Mouse (Mus musculus) heart, postnatal 36 days (tissue): ENCODE data around the gene Il1rl2. TPM values are rescaled to one million over a fixed set of nuclear protein-coding genes. Genes with fewer than 3 reads are reported as not detected.
A peak's percentile ranks its signal among the peaks of the same experiment; 100 is the strongest.

Experiments used
- DNase-seq, 2 experiments: peaks; one replicate each; pipeline ENCODE4 v3.0.0; 2021 to 2022
- intact Hi-C: fragments of 180-260 bp; cut with DNase I; formaldehyde crosslinking; loops from one replicate; pipeline ENCODE4 v1.15.1; 2025
- total RNA-seq, 2 experiments: library from RNA; stranded (reverse); gene quantifications; 2 replicates each; pipeline ENCODE4 v1.2.3; 2021

Il1rl2 gene
- total RNA-seq, 2 experiments from 2014 or later: 1.8 to 2.4 TPM

DNA sequence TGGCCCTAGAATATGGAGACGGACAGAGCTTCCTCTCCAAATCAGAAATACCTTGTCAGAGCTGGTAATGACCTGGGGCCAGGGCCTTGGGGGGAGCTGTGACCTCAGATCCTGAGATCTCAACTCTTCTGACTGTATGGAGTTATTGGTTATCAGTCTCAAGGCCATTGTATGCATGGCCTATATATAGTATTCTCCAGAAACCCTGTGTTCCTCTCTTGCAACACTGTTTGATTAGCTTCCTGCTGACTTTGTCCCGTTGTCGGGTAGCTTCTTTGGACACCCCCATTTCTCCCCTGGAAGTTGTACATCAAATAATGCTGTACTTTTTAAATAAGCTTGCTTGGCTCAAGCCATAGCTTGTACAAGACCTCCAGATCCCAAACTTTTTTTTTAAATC, 1.9 kb upstream of the Il1rl2 start:
- DNase-seq: no peak
- intact Hi-C loops: no loop called here

DNA sequence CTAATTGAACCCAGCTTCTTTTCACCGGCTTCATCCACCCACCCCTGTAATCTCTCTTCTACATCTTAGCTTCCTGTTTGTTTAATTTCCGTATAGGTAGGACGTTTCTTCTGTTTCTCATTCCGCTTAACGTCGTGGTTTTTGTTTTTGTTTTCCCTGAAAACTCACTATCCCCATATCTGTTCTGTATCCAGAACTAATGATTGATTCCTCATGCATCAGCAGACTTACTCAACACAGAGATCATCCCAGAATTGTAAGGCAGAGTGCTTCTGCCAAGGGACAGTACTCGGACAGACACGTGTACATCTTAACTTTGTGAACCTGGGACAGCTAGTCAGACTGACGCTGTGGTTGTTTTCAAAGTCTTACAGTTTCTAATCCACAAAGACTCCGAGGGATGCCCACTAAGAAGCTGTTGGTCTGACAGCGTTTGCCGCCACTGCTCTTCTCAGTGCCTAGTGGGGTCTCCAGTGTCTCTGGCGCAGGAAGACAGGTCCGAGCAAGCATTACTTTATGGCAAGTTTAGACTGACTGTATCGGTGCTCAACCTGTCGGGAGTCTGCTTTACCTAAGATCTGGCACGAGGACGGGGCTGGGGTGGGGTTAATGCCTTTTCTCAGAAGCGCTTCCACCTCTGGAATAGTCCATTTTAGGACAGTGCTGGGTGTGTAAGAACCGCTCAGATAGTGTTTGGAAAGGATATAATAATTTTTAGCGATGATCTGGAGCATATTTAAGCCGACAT, 719 bp downstream of the Il1rl2 start:
- intact Hi-C loops: no loop called here
- peak in 1 of 2 experiments; percentile 20 for DNase-seq

DNA sequence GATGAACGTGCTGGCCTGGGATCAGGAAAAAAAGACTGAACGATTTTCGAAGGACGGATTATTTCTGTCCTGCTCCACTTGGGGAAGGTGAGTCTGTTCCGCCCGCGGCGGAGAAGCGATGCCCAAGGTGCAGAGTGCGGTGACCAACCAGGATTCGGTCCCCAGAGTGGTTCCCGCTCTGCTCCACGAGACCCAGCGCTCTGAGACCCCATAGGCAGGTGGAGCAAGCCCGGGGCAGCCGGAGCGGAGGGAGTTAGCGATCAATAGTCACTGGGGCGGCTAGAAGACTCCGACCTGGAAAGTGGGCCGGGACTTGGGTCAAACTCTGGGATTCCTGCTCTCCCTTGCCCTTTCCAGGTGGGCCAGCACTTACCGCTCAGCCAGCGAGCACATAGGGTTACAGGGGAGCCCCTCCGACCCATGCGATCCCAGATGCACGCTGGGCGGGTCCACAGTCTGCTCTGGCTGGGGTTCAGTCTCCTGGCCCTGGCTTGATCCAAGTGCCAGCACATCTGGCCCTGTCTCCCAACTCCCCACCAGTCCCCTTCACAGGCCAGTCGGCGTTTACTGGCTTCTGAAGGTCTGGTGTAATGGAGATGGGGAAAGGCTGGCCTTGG, 1.4 kb downstream of the Il1rl2 start:
- intact Hi-C loops: no loop called here
- DNase-seq: no peak

- intact Hi-C loops: no loop called here
- no peak for DNase-seq
These were observed 3.2 kb downstream of the Il1rl2 start for GRCm38 (mm10) chr1:40327604-40328003.

DNA sequence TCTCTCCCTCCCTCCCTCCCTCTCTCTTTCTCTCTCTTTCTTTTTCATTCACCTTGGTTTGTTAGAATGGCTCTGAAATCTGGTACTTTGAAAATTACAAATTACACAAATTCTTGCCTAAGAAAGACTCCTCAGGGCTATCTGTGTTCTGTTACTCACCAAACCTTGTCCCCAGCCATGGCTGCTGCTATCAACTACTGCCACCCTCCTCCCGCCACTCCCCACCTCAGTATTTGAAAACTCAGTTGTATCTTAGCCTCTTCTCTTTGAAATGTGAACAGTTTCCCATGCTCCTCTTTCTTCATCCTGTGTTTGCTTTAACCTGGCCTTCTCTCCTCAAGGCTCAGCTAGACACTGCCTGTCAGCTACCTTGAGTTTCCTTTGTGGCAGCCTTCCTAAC, 5.1 kb downstream of the Il1rl2 start:
- DNase-seq: no peak
- intact Hi-C loops: no loop called here

DNA sequence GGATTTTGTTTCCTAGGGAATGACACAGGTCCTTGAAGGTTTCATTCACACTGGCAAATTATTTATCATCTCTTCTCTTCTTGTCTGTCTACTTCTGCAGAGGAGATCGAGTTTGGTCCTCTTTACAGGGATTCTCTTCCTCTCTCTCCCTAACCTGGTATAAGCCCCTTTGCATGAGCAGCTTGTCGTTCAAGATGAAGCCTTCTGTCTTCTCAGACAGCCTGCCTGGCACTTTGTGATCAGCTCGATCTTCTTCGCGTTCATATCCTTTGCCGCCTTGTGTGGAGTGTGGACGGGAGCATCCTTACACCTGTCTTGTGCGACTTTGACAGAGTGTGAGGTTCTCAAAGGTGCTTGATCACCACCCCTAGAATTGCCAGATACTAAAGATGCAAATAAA, 5.8 kb downstream of the Il1rl2 start:
- DNase-seq: no peak
- intact Hi-C loops: no loop called here

GRCm38 (mm10) chr1:40339346-40339745, 14.9 kb downstream of the Il1rl2 start:
- DNase-seq: no peak
- intact Hi-C loops: no loop called here

DNA sequence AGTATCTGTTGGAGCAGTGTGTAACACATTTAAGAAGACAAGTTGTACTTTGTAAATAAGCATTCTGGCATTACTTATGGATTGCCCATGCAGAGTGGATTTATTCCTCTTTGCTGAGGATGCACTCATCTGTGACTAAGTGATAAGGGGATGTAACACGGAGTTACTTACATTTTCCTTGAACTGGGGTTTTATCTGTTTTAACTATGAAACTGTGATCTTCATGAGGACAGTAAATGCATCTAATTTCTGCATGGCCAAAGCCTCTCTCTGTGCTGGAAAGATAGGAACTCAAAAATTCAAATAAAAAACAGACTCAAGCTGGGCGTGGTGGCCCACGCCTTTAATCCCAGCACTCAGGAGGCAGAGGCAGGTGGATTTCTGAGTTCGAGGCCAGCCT, 15.7 kb downstream of the Il1rl2 start:
- intact Hi-C loops: no loop called here
- DNase-seq: no peak

DNA sequence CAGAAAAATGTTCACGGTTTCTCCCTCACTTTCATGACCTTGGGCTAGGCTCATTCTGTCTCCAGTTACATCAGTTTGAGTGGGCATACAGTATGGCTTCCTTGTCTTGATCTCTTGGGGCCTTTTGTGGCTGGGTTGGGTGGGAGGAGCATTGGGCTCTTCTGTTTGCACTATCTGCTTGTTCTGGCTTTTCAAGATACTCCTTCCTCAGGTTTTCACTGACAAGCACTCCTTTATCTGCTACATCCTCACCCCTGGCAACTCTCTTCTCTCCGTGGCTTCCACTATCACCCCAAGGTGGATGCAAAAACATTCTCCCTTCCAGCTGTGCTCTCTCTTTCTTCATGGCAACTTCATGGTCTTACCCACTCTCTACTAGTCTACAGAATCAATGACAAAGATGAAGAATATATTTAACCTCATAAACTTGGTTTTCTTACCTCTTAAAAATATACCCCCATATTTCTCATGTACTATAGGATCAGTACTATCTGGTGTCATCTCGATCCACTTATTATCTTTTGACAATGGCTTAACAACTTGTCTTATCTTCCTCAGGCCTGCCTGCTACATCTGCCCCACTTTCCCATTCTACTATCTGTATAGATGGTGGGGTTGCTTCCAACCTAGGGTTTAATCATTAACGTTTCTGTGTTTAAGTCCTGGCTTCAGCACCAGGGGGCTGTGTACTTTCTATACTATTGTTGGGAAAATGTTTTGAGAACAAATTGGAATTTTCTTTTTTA, 27.9 kb downstream of the Il1rl2 start:
- intact Hi-C loops: no loop called here
- DNase-seq: no peak

GRCm38 (mm10) chr1:40352904-40353286, 28.5 kb downstream of the Il1rl2 start:
- DNase-seq: no peak
- intact Hi-C loops: no loop called here

DNA sequence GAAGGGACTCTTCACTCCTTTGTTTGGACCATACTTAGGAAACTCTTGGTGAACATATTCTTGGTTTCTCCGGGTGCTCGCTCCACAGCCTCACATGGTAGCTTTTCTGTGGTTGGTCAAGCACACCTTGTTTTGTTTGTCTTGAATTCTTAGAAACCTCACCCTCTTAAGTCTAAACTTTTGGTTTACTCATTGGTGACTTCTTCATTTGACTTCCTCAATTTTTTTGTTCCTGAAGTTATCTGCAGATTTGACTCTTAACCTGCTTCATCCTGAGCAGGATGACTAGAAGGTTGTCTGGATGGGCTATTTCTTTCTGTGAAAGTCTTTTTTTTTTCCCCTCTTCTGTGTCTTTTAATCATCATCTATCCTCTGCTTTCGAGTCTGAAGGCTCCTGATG, 30.3 kb downstream of the Il1rl2 start:
- no peak for DNase-seq
- intact Hi-C loops: no loop called here

DNA sequence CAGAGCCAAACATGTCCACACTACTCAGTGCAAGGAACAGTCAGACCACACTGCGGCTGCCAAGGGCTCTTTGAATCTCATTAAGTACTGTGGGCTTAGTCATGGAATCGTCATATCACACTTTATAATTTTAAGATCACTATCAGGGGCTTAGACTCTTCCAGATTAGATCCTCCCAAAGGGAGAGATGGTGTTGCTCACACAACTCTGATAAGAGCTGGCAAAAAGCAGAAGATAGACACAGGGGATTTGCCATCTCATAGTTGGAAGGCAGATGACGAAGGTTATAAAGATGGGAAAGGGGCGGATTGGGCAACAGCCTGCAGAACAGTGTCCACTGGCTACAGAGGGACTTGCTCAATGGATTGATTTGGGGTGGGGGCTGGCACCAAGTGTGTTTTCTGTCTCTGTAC, 31.0 kb downstream of the Il1rl2 start:
- DNase-seq: no peak

DNA sequence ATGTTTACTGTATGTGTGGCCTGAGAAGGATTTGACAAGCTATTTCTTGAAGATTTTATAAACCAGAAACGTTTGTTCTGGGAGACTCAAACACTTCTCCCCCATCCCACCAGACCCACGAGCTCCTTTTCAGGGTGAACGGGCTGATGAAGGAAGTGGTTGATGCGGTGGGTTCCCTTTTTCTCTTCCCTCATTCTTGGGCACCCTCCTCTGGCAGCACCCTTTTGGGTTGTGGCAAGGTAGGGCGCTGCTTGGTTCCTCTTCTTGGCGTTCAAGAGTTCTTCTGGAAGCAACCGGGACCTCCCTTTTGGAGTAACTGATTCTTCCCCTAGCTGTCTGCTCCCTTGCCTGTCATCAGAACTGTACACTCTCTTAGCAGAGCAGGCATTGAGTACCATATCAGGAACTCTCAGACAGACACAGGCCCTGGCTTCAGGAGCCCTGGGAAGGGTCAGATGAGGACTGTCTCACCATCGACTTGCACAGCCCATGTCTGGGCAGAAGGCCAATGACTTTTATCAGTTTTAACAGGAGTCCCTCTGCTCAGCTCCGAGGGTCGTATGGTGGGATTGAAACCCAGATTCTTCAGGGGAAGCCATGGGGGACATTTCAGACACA, 31.6 kb downstream of the Il1rl2 start:
- intact Hi-C loops: no loop called here
- no peak for DNase-seq

More for the DNA sequence above, 31.0 kb downstream of the Il1rl2 start:
- intact Hi-C loops: no loop called here

GRCm38 (mm10) chr1:40357921-40358320, 33.5 kb downstream of the Il1rl2 start:
- intact Hi-C loops: no loop called here
- no peak for DNase-seq

GRCm38 (mm10) chr1:40358351-40358750, 33.9 kb downstream of the Il1rl2 start:
- intact Hi-C loops: no loop called here
- no peak for DNase-seq

GRCm38 (mm10) chr1:40358771-40359181, 34.4 kb downstream of the Il1rl2 start:
- DNase-seq: no peak

DNA sequence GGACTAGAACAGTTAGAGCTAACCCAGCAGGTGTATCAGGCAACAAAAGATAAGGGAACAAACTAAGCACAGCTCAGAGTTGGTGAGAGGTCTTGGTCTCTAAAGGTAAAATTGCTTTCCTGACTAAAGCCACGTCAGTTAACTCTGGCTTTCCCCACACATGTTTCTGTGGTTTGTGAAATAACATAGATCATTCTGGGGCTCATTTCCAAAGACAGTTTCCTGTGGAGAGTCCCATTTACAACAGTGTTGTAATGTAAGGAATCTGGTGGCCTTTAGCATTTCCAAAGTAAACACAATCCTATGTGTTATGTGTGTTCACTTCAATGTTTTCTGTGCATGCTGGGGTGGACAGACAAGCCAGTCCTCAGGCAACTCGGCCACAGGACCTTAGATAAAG, 35.3 kb downstream of the Il1rl2 start:
- intact Hi-C loops: no loop called here
- DNase-seq: no peak

More at GRCm38 (mm10) chr1:40358771-40359181, 34.4 kb downstream of the Il1rl2 start:
- intact Hi-C loops: no loop called here

- DNase-seq: no peak
- intact Hi-C loops: no loop called here
These were observed 36.6 kb downstream of the Il1rl2 start for GRCm38 (mm10) chr1:40360969-40361368.

DNA sequence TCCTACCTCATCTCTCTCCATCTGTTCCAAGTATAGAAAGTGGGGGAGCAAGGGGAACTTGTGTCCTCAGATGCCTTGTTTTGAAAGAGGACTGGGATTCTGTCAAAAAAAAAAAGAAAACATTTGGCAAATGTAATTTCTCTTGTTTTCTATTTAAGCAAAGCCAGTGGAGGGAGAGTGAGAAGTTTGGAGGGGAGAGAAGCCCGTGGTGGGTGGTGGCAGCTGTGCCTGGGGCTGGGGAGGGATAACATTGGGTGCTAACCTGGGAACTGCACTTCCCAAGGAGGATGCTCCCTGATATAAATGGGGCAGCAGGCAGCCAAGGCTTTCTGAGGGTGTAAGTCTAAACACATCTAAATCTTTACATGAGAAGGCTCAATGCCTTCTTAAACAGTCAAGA, 37.2 kb downstream of the Il1rl2 start:
- no peak for DNase-seq
- intact Hi-C loops: no loop called here

DNA sequence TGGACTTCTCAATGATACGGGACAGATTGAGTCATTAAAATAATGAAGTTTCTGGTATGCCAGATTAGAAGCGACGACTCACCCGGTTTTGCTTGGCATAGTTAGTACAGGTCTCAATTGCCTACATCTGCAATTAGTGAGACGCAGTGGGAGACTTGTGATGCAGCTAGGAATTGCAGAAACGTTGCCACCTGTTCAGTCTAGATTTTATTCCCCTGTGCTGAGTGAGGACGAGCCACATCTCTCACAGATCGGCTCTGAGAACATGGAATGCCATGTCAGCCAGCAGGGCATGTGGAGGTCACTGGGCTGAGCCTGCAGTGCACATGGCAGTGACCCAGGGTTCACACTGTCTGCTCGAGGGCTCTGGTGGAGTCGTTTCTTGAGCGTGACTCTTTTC, 38.4 kb downstream of the Il1rl2 start:
- intact Hi-C loops: no loop called here
- no peak for DNase-seq

DNA sequence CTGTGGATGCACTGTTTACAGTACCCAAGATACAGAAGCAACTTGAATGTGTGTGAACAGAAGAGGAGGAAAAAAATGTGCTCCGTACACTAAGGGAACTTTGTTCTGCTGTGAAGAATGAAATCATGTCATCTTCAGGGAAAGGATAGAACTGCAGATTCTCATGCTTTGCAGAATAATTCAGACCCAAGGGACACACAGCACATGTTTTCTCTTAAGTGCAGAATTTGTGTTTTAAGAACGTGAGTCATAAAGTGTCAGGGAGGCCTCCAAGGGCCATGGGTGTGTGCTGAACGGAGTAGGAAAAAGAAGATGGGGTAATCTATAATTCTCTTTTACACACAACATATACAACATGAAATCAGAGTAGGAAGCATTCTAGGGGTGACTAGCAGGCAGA, 48.5 kb downstream of the Il1rl2 start:
- intact Hi-C loops: loop anchor here (10.0 kb wide), 1 partner anchor 688 kb away; no protein-coding TSS in a partner anchor

More for the DNA sequence above, 48.5 kb downstream of the Il1rl2 start:
- DNase-seq: no peak
